Mouse (Mus musculus): Measurements from ENCODE around the gene Gmip. TPM values are rescaled to one million over a fixed set of nuclear protein-coding genes. Genes with fewer than 3 reads are reported as not detected.

Gene Gmip
- polyA plus RNA-seq, 1 experiment: 169 TPM

DNA sequence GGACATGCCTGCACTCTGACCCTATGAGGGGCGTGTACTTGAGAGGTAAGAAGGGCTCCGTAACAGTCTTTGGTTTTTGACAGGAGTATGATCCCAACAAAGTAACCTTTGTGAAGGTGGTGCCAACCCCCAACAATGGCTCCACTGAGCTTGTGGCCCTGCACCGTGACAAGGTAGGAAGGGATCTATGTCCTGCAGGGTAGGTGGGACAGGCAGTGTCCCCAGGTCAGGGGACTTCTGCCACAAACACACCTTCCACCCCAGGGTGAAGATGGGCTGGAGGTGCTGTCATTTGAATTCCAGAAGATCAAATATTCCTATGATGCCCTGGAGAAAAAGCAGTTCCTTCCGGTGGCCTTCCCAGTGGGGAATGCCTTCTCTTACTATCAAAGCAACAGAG is 14.8 kb upstream of the Gmip start:
- H3K27me3 ChIP-seq (ENCODE audit: control insufficient read depth, insufficient read depth, low read length): no peaks in the 10 kb centered on the region
- H3K36me3 ChIP-seq (ENCODE audit: control insufficient read depth, insufficient read depth, low read length): peaks cover 28% of the 10 kb centered on the region
- peaks cover 11% of the 10 kb centered on the region for H3K4me1 ChIP-seq (replicated peaks; ENCODE audit: control insufficient read depth, insufficient read depth, low read length)
- no peak overlapping the region for H3K27ac ChIP-seq (ENCODE audit: control insufficient read depth, insufficient read depth, low read length)
- TF ChIP-seq POLR2A (IDR thresholded peaks at IDR 0.05; ENCODE audit: control insufficient read depth, extremely low read depth, insufficient read depth, low read length, poor library complexity) (no peak), CTCF (IDR thresholded peaks at IDR 0.05; ENCODE audit: borderline replicate concordance, control insufficient read depth, extremely low read depth, insufficient read depth, low read length, poor library complexity) (no peak)
- DNase-seq: no peak
- 98% methylated on average over 4 of the region's 4 CpGs for WGBS
- H3K4me3 ChIP-seq (ENCODE audit: control insufficient read depth, insufficient read depth, low read length): no peak overlapping the region

DNA sequence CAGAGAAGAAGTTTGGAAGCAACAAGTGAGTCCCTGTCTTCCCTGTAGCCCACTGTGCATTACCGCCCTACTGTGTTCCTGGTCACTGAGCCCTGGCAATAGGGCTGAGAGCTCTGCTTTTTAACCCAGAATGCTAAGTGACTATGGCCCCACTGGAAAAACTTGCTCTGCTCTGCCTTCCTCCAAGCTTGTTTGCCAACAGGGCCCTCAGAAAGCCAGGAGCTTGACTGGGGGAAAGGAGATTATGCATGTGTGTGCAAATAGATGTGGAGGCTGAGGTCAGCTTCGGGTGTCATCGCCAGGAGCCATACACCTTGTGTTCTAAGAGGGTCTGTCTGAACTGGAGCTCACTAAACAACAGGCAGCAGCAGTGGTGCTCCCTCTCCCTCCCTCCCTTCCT is 14.4 kb upstream of the Gmip start:
- no peaks in the 10 kb centered on the region for H3K27me3 ChIP-seq (ENCODE audit: control insufficient read depth, insufficient read depth, low read length)
- H3K27ac ChIP-seq (ENCODE audit: control insufficient read depth, insufficient read depth, low read length): no peak overlapping the region
- peaks cover 32% of the 10 kb centered on the region for H3K36me3 ChIP-seq (ENCODE audit: control insufficient read depth, insufficient read depth, low read length)
- H3K4me3 ChIP-seq (ENCODE audit: control insufficient read depth, insufficient read depth, low read length): no peak overlapping the region
- DNase-seq: no peak
- peaks cover 11% of the 10 kb centered on the region for H3K4me1 ChIP-seq (replicated peaks; ENCODE audit: control insufficient read depth, insufficient read depth, low read length)
- WGBS: 97% methylated on average over 3 of the region's 3 CpGs
- TF ChIP-seq POLR2A (IDR thresholded peaks at IDR 0.05; ENCODE audit: control insufficient read depth, extremely low read depth, insufficient read depth, low read length, poor library complexity): no peak
- TF ChIP-seq CTCF (IDR thresholded peaks at IDR 0.05; ENCODE audit: borderline replicate concordance, control insufficient read depth, extremely low read depth, insufficient read depth, low read length, poor library complexity): no peak

DNA sequence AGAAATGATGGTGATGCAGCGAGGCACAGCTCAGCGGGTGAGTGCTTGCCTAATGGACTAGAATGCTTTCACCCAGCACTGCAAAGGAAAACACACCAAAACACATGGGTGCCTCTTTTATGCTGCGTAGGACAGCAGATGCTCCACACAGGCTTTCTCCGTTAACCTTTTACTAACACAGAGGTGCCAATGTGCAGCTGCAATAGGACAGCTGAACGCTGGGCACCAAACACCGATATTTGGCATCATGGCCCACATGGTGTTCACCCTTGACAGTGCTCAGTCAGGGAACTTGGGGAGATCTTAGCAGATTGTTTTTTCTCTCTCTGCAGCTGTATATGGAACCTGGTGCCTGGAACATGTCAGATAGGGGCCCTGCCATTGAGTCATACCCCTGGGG is 13.6 kb upstream of the Gmip start:
- no peaks in the 10 kb centered on the region for H3K27me3 ChIP-seq (ENCODE audit: control insufficient read depth, insufficient read depth, low read length)
- H3K36me3 ChIP-seq (ENCODE audit: control insufficient read depth, insufficient read depth, low read length): peaks cover 41% of the 10 kb centered on the region
- DNase-seq: no peak
- no peak overlapping the region for H3K27ac ChIP-seq (ENCODE audit: control insufficient read depth, insufficient read depth, low read length)
- H3K4me1 ChIP-seq (replicated peaks; ENCODE audit: control insufficient read depth, insufficient read depth, low read length): peaks cover 8% of the 10 kb centered on the region
- WGBS: 96% methylated on average over 6 of the region's 6 CpGs
- TF ChIP-seq CTCF (IDR thresholded peaks at IDR 0.05; ENCODE audit: borderline replicate concordance, control insufficient read depth, extremely low read depth, insufficient read depth, low read length, poor library complexity) (no peak), POLR2A (IDR thresholded peaks at IDR 0.05; ENCODE audit: control insufficient read depth, extremely low read depth, insufficient read depth, low read length, poor library complexity) (no peak)
- H3K4me3 ChIP-seq (ENCODE audit: control insufficient read depth, insufficient read depth, low read length): no peak overlapping the region

DNA sequence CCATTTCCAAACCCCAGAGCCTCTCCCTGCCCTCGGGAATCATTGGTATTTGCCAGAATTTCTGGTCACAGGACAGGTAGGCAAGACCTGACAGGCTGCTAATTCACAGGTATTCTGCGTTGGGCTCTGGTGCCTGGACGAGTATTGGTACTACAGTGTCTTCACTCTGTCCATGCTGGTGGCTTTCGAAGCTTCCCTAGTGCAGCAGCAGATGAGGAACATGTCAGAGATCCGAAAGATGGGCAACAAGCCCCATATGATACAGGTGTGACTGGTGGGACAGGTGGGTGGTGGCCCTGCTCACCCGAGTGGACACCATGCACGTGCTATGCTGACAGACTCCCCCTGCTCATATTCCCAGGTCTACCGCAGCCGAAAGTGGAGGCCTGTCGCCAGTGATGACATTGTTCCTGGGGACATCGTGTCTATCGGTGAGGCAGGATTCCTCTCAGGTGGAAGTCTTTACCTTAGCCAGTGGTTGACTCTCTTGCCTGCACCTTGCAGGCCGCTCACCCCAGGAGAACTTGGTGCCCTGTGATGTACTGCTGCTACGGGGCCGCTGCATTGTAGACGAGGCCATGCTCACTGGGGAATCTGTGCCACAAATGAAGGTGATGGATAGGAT is 11.6 kb upstream of the Gmip start:
- Histone ChIP-seq H3K27me3 (ENCODE audit: control insufficient read depth, insufficient read depth, low read length) (no peaks in the 10 kb centered on the region), H3K27ac (ENCODE audit: control insufficient read depth, insufficient read depth, low read length) (no peak overlapping the region), H3K4me1 (replicated peaks; ENCODE audit: control insufficient read depth, insufficient read depth, low read length) (peaks cover 6% of the 10 kb centered on the region), H3K4me3 (ENCODE audit: control insufficient read depth, insufficient read depth, low read length) (no peak overlapping the region), H3K36me3 (ENCODE audit: control insufficient read depth, insufficient read depth, low read length) (peaks cover 59% of the 10 kb centered on the region)
- TF ChIP-seq CTCF (IDR thresholded peaks at IDR 0.05; ENCODE audit: borderline replicate concordance, control insufficient read depth, extremely low read depth, insufficient read depth, low read length, poor library complexity) (no peak), POLR2A (IDR thresholded peaks at IDR 0.05; ENCODE audit: control insufficient read depth, extremely low read depth, insufficient read depth, low read length, poor library complexity) (no peak)
- DNase-seq: no peak
- 98% methylated on average over 16 of the region's 16 CpGs for WGBS

DNA sequence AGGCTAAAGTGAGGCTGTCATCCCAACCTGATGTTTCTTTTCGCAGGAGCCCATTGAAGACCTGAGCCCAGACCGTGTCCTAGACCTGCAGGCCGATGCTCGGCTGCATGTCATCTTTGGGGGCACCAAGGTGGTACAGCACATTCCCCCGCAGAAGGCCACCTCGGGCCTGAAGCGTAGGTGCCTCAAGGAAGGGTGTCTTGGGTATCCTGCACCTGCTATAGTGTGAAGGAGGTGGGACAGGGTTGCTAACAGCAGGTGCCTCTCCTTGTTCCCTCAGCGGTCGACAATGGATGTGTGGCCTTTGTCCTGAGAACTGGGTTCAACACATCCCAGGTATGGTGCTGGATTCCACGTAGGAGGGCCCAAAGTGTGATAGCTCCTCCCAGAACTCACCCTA is 10.8 kb upstream of the Gmip start:
- TF ChIP-seq CTCF (IDR thresholded peaks at IDR 0.05; ENCODE audit: borderline replicate concordance, control insufficient read depth, extremely low read depth, insufficient read depth, low read length, poor library complexity) (no peak), POLR2A (IDR thresholded peaks at IDR 0.05; ENCODE audit: control insufficient read depth, extremely low read depth, insufficient read depth, low read length, poor library complexity) (no peak)
- DNase-seq: no peak
- Histone ChIP-seq H3K4me1 (replicated peaks; ENCODE audit: control insufficient read depth, insufficient read depth, low read length) (peaks cover 3% of the 10 kb centered on the region), H3K27me3 (ENCODE audit: control insufficient read depth, insufficient read depth, low read length) (no peaks in the 10 kb centered on the region), H3K4me3 (ENCODE audit: control insufficient read depth, insufficient read depth, low read length) (no peak overlapping the region), H3K27ac (ENCODE audit: control insufficient read depth, insufficient read depth, low read length) (no peak overlapping the region), H3K36me3 (ENCODE audit: control insufficient read depth, insufficient read depth, low read length) (peaks cover 68% of the 10 kb centered on the region)
- 96% methylated on average over 10 of the region's 10 CpGs for WGBS

DNA sequence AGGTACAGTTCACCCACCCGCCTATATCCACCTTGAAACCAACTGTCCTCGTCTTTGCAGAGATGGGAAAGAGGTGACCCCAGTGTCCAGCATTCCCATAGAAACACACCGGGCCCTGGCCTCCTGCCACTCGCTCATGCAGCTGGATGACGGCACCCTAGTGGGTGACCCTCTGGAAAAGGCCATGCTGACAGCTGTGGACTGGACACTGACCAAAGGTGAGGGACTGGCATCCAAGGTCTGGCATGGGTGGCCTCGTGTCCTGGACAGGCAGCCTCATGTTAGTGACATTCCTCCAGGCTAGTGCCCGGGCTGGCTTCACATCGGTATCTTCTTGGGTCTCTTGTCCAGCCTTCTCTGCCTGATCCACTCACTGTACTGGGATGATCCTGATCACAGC is 9.2 kb upstream of the Gmip start:
- WGBS: 99% methylated on average over 8 of the region's 8 CpGs
- Histone ChIP-seq H3K27me3 (ENCODE audit: control insufficient read depth, insufficient read depth, low read length) (no peaks in the 10 kb centered on the region), H3K4me3 (ENCODE audit: control insufficient read depth, insufficient read depth, low read length) (no peak overlapping the region), H3K27ac (ENCODE audit: control insufficient read depth, insufficient read depth, low read length) (no peak overlapping the region), H3K36me3 (ENCODE audit: control insufficient read depth, insufficient read depth, low read length) (peaks cover 84% of the 10 kb centered on the region), H3K4me1 (replicated peaks; ENCODE audit: control insufficient read depth, insufficient read depth, low read length) (no peaks in the 10 kb centered on the region)
- DNase-seq: no peak
- TF ChIP-seq CTCF (IDR thresholded peaks at IDR 0.05; ENCODE audit: borderline replicate concordance, control insufficient read depth, extremely low read depth, insufficient read depth, low read length, poor library complexity) (no peak), POLR2A (IDR thresholded peaks at IDR 0.05; ENCODE audit: control insufficient read depth, extremely low read depth, insufficient read depth, low read length, poor library complexity) (no peak)

DNA sequence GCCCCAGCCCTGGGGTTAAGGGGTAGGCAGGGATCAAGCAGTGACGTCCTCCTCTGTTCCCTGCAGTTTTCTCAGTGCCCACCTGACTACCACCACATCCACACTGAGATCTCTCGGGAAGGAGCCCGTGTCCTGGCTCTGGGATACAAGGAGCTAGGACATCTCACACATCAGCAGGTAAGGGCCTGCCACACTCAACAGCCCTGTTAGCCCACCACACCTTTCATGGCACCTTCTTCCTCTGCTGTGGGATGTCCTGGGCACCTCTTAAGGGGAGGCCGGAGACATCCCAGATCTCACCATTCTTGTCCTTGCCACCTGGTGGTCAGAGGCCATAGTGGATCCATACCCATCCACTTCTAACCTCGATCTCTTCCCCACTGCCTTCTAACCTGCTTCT is 8.5 kb upstream of the Gmip start:
- H3K4me3 ChIP-seq (ENCODE audit: control insufficient read depth, insufficient read depth, low read length): no peak overlapping the region
- no peak overlapping the region for H3K27ac ChIP-seq (ENCODE audit: control insufficient read depth, insufficient read depth, low read length)
- TF ChIP-seq POLR2A (IDR thresholded peaks at IDR 0.05; ENCODE audit: control insufficient read depth, extremely low read depth, insufficient read depth, low read length, poor library complexity): no peak
- no peak for TF ChIP-seq CTCF (IDR thresholded peaks at IDR 0.05; ENCODE audit: borderline replicate concordance, control insufficient read depth, extremely low read depth, insufficient read depth, low read length, poor library complexity)
- H3K27me3 ChIP-seq (ENCODE audit: control insufficient read depth, insufficient read depth, low read length): no peaks in the 10 kb centered on the region
- H3K36me3 ChIP-seq (ENCODE audit: control insufficient read depth, insufficient read depth, low read length): peaks cover 88% of the 10 kb centered on the region
- no peak for DNase-seq
- 96% methylated on average over 5 of the region's 5 CpGs for WGBS
- H3K4me1 ChIP-seq (replicated peaks; ENCODE audit: control insufficient read depth, insufficient read depth, low read length): no peaks in the 10 kb centered on the region
